Mouse (Mus musculus) retina, adult 2 months (tissue): ENCODE data around the gene Ccdc43.
"Not testable (repeated sequence)": the region's sequence is repeated elsewhere in the genome, so short reads cannot be mapped to it uniquely, and the experiment has no call there.

ENCODE experiments used
- DNase-seq: peaks from one replicate; pipeline ENCODE4 v3.0.0-alpha.2; 2012; ENCODE audit warnings: low read depth, low spot score

Gene Ccdc43

GRCm38 (mm10) chr11:102697338-102698017, at the start of gene Ccdc43:
Ccdc43 (minus strand) TSS chr11:102697782.
- peak; percentile 69 for DNase-seq

GRCm38 (mm10) chr11:102744746-102745145, 47.2 kb upstream of the Ccdc43 start:
- DNase-seq = no peak

GRCm38 (mm10) chr11:102742843-102743242, 45.3 kb upstream of the Ccdc43 start:
- no peak for DNase-seq

GRCm38 (mm10) chr11:102742066-102742465, 44.5 kb upstream of the Ccdc43 start:
- DNase-seq = no peak

GRCm38 (mm10) chr11:102741129-102741950, 43.8 kb upstream of the Ccdc43 start:
- no peak for DNase-seq

- no peak for DNase-seq
These were observed 43.1 kb upstream of the Ccdc43 start for GRCm38 (mm10) chr11:102740634-102741033.

- peak; percentile 49 for DNase-seq
These were observed 41.8 kb upstream of the Ccdc43 start for GRCm38 (mm10) chr11:102739278-102739966.

- DNase-seq = no peak
These were observed 40.5 kb upstream of the Ccdc43 start for GRCm38 (mm10) chr11:102738046-102738445.

GRCm38 (mm10) chr11:102734961-102735360, 37.4 kb upstream of the Ccdc43 start:
- DNase-seq = no peak

GRCm38 (mm10) chr11:102733146-102733545, 35.6 kb upstream of the Ccdc43 start:
- no peak for DNase-seq

GRCm38 (mm10) chr11:102731366-102731765, 33.8 kb upstream of the Ccdc43 start:
- DNase-seq = no peak

GRCm38 (mm10) chr11:102729835-102730234, 32.3 kb upstream of the Ccdc43 start:
- no peak for DNase-seq

- no peak for DNase-seq
These were observed 31.0 kb upstream of the Ccdc43 start for GRCm38 (mm10) chr11:102728614-102729013.

GRCm38 (mm10) chr11:102725574-102725973, 28.0 kb upstream of the Ccdc43 start:
- no peak for DNase-seq

GRCm38 (mm10) chr11:102716135-102716534, 18.6 kb upstream of the Ccdc43 start:
- DNase-seq = no peak

- DNase-seq = not testable (repeated sequence)
These were observed 17.0 kb upstream of the Ccdc43 start for GRCm38 (mm10) chr11:102714578-102714977.

- DNase-seq = no peak
These were observed 14.8 kb upstream of the Ccdc43 start for GRCm38 (mm10) chr11:102712411-102712810.

- not testable (repeated sequence) for DNase-seq
These were observed 4.6 kb upstream of the Ccdc43 start for GRCm38 (mm10) chr11:102702206-102702605.

GRCm38 (mm10) chr11:102698018-102698476, 465 bp upstream of the Ccdc43 start:
- DNase-seq = no peak

GRCm38 (mm10) chr11:102695289-102695688, 2.3 kb downstream of the Ccdc43 start:
- DNase-seq = no peak

GRCm38 (mm10) chr11:102690162-102690561, 7.4 kb downstream of the Ccdc43 start:
- peak; percentile 52 for DNase-seq
